Mouse (Mus musculus): ENCODE measurements around the gene Vps37c.

Gene Vps37c

DNA sequence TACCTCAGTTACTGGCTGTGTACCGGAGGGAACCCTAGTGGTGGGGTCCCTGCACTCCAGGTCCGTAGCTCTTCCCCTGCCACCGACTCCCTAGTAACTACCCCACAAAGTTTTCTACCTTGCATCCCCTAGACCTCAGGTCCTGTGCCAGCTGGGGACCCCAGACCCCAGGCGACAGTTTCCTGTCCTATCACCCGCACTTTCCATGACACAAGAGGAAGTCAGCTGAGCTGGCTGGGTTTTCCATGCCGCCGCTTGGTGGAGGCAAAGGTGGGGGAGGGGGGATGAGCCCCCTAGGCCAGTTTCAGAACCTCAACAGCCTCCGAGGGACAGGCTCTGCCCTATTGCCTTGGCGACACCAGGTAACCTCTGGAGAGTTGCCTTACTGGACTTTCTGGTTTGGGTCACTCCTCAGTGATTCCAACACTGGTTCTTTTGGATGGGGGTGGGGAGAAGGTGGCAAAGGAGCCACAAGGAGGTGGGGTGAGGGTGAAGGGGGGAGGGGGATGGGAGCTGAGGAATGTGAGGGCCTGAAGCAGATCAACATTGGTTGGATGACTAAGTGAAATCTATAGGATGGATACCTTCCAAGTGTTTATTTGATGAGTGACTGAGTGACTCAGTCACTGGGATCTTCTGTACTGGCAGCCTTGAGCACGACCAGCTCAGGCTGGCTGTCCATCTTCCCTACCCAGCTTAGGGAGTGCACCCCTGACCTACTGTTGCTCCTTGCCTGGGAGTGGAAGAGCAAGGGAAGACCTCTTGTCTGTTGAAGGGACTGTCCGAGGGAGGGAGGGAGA, 52.3 kb downstream of the Vps37c start:
- no peak for DNase-seq (ENCODE audit: low read depth, low spot score)

DNA sequence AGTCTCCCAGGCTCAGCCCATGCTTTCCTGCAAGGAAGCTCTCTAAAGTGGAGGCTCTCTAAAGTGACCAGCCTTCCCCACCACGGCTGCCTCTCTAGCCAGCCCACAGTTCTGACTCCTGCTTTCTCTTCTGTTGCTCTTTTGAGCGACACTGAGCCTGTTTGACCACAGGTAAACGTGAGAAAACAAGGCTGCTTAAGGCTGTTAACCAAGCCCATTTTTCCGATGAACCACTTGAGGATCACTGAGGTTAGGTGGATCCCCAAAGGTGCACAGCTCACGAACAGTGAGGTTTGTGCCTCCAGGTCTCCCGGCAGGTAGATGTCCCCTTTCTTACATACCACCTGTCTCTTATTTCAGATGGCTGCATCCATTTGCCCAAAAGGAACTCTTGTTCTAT, 53.6 kb downstream of the Vps37c start:
- DNase-seq (ENCODE audit: low read depth, low spot score) = no peak

DNA sequence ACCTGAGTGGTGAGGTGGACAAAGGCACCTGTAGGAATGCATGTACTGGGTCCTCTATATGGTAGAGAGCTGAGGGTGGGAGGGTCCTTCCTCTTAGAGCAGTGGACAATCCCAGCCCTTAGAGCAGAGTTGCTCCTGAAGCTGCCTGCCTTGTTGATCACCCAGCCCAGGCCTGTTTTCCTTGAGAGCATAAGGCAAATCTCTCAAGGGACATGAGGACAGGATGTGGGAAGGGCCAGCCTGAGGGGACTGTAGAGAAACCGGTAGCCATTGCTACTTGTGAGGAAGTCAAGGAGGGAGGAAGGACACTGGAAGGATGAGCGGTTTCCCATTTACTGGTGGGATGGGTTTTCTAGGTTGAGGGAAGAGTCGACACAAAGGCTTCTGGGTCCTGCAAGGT, 54.0 kb downstream of the Vps37c start:
- no peak for DNase-seq (ENCODE audit: low read depth, low spot score)

GRCm38 (mm10) chr19:10747182-10747581, 58.6 kb downstream of the Vps37c start:
- DNase-seq (ENCODE audit: low read depth, low spot score) = no peak

- no peak for DNase-seq (ENCODE audit: low read depth, low spot score)
Measured at GRCm38 (mm10) chr19:10747718-10748117, 59.2 kb downstream of the Vps37c start.

- DNase-seq (ENCODE audit: low read depth, low spot score) = no peak
Measured at GRCm38 (mm10) chr19:10748401-10749102, 60.0 kb downstream of the Vps37c start.

GRCm38 (mm10) chr19:10749295-10749694, 60.8 kb downstream of the Vps37c start:
- no peak for DNase-seq (ENCODE audit: low read depth, low spot score)

DNA sequence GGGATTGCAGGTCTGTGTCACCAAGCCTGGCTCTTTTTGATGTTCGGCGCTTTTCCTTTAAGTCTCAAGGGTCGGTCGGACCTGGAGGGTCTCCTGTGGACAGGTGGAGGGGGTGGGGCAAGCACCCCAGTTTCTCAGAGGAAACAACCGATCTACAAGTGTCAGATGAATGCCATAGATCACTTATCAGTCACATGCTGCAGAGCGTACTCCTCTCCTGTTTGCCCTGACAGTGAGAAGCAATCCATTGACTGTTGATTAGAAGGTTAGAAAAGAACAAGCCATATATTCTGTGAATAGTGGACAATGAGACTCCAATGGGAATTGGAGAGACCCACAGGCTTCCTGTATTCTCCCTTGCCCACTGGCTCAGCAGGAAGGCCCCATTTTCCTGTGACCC, 61.6 kb downstream of the Vps37c start:
- no peak for DNase-seq (ENCODE audit: low read depth, low spot score)

DNA sequence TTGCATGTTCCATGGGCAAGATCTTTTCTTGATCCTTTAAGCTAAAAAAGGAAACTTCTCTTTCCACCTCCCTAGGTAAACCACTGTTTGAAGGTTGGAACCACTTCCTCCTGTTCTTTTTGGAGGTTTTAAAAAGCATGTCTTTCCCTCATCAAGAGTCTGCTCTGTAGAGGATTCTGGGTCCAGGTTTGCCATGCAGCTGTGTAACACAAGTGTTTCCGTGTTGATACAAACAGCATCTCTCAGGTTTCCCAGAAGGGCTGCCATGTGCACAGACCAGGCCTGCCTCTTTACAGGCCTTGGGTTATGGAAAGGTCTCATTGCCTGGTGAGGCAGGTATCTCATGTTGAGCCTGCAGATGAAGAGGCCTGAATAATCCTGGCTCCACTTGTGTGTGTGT, 63.1 kb downstream of the Vps37c start:
- no peak for DNase-seq (ENCODE audit: low read depth, low spot score)

DNA sequence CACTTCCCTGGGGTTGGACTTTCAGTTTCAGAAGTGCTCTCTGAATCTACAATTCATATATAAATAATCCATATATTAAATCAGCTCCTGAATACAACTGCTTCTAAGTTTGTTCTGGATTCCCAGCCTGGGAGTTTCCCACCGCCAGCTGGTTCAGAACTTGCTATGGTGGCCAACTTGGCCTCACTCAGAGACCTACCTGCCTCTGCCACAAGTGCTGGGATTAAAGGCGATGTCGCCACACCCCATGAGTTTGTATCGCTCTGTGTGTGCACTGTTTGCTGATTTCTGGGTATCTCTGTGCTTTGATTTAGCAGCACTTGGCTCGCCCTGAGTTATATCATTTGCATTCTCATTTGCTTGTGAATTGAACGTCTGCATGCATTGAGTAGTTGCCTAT, 63.6 kb downstream of the Vps37c start:
- no peak for DNase-seq (ENCODE audit: low read depth, low spot score)

DNA sequence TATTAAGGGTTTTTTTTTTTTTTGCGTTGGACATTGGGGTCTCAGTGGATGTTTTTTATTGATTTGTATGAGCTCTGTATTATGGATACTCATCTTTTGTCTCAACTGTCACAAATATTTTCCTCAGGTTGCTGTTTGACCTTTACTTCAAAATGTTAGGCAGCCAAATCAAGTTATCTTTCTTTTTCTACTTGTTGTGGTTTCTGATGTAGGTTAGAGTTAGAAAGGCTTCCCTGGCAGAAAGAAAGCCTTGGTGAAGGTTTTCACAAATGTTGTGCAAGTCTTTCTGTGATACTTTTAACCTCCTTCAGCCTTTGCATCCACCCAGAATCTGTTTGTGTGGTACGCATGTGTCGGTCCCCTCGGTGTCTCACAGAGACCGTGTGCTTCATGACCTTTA, 64.1 kb downstream of the Vps37c start:
- DNase-seq (ENCODE audit: low read depth, low spot score) = no peak

DNA sequence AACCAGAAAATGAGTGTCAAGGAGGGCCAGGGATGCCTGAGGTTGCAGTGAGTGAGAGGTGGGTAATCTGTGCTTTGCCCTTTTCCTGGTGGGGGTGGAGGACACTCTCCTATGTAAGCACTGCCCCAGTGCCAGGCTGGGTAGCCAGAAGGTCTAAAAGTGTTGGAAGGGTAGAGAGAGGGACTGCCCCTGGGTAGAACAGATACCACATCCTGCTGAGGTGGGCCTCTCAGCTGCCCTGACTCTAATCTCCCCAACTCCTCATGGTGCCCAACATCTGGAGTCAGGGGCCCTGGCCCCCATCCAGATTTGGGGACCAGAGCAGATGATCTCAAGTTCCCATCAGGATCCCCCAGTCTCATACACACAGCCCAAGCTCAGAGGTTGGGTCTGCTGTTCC, 68.6 kb downstream of the Vps37c start:
- DNase-seq (ENCODE audit: low read depth, low spot score) = no peak

DNA sequence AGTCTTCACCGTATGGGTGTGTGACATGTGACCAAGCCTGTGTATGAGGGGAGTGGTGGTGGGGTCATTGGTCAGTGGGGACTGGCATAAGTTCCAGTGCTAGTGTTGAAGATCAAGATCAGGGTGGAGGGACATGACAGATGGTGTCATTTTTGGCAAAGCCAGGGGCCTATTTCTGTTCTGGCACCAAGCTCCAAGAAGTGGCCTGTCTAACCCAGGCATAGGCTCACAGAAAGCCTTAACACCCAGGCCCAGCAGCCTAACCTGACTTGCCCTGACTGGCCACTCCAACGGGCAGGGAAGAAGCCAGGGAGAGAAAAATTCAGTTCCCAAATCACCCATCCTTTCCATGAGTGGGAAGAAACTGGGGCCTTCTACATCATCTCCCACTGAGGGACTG, 69.0 kb downstream of the Vps37c start:
- no peak for DNase-seq (ENCODE audit: low read depth, low spot score)

- DNase-seq (ENCODE audit: low read depth, low spot score) = no peak
Measured at GRCm38 (mm10) chr19:10758708-10759107, 70.2 kb downstream of the Vps37c start.

GRCm38 (mm10) chr19:10759525-10759924, 71.0 kb downstream of the Vps37c start:
- DNase-seq (ENCODE audit: low read depth, low spot score) = no peak

DNA sequence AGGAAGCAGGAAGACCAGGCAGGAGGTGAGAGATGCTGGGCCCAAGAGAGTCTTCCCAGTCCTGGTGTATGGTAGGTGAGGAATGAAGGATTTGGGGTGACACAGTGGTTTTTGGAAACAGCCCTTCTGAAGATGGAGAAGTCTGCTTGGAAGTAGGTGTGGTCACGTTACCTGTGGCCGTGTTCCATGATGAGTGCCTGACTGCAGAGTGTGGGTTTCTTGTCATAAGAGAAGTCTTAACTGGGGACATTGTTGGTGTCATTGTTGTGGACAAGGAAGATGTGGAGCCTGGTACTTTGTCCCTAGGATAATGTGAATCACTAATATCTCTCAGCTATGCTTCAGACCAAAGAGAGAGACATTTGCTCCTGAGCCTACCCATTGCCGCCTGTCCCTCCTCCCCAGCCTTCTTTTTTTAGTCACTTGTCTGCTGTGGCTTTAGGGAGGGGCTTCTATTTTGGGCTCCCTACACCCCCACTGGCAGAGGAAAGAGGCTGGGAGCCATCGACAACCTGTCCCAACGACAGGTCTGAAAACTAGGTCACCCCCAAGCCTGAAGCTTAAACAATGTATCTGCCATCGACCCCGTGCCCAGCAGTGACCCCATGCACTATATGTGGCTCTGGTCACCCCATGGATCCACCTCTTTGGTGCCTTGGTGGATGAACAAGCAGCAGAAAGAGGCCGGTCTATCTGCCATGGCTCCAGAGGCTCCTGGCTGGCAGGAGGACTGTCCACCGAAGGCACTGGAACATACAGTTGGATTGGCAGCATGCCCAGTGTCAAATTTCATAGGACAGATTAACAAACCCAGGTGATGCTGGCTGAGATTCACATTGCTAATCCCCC, 71.7 kb downstream of the Vps37c start:
- no peak for DNase-seq (ENCODE audit: low read depth, low spot score)

DNA sequence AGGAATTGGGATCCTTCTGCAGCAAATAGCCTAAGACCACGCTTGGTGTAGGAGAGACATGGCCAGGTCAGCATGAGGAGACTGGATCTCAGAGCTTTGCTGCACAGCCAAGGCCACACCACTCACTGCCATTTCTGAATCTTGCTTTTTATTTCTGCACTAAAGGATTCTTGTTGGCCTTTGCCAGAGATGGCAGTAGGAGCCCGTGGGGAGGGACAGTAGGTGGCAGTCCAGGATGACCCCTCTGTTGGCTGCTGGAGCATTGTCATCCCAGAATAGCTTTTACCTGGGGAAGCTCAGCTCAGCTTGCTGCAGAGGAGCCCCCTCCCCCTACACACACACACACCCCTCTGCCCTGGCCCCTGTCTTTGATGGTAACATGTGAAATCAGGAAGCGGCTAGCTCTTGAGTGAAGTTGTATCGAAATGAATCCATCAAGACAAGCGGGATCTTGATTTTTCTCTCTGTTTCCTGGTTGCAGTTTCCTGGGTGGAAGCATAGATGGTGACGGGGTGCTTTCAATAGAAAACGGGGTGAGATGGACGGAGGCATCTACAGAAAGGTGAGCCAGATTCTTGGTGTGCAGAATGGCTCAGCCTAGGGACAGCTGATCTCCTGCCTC, 73.4 kb downstream of the Vps37c start:
- no peak for DNase-seq (ENCODE audit: low read depth, low spot score)

DNA sequence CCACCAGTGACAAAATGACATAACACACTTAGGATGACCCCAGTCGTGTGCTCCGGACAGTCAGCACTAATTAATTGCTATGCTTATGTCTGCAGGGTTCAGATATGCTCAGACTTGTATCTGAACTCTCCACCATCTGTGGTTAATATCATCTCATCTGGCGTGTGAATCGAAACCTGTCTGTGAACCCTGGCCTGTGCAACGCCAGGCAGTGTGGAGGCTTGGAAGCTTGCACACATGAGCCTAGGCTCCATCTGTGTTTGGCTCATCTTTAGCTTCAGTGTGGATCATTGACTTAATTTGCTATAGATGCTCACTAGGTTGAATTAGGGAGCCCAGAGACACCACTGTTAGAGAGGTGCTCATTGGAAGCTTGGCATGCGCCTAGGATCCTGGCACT, 73.9 kb downstream of the Vps37c start:
- no peak for DNase-seq (ENCODE audit: low read depth, low spot score)

DNA sequence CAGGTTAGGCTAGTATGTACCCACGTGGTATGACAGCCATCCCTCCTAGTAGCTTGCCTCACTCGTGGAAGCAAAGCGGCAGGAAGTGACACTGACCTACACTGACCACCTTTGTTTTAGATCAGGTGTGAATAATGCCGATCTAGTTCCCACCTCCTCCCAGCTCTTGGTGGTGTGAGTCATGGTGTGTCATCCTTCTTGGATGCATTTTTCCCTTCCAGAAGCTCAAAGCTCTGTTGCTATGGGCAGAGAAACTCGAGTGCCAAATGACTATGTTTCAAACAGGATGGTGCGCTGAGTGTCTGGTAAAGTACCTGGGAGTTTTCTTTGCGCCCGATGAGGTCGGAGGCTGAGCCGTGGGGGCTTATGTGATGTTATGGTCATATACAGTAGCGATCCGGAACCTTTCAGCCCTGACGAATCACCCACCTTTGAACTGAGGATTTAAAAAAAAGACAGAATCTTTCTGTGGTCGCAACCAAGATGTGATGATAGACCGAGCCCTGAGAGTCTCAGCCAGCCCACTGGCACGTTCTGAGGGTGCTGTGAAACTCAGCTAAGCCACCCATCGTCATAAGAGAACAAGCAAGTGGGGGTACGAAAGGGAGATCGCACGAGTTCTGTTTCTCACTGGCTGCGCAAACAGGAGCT, 75.0 kb downstream of the Vps37c start:
- no peak for DNase-seq (ENCODE audit: low read depth, low spot score)
